Mouse (Mus musculus) gastrocnemius, adult 2 months (tissue): Measurements from ENCODE around the gene Thumpd1. TPM values are rescaled to one million over a fixed set of nuclear protein-coding genes. Genes with fewer than 3 reads are reported as not detected.
"Not testable (repeated sequence)": the region's sequence is repeated elsewhere in the genome, so short reads cannot be mapped to it uniquely, and the experiment has no call there.

Source experiments
- DNase-seq: peaks from one replicate; pipeline ENCODE4 v3.0.0; 2022
- H3K27ac ChIP-seq: fragments of 200-600 bp; 2 replicates; pipeline ENCODE4 v1.8.1; 2022; ENCODE audit warnings: mild to moderate bottlenecking
- H3K4me3 ChIP-seq: fragments of 200-600 bp; 2 replicates; pipeline ENCODE4 v1.8.1; 2022; ENCODE audit warnings: mild to moderate bottlenecking, moderate library complexity
- CTCF ChIP-seq: fragments of 200-600 bp; IDR thresholded peaks from 2 replicates; pipeline ENCODE4 v1.8.1; 2022; ENCODE audit warnings: antibody characterized with exemption, mild to moderate bottlenecking, moderate library complexity
- intact Hi-C: fragments of 180-260 bp; cut with DNase I; formaldehyde crosslinking; loops from one replicate; pipeline ENCODE4 v1.15.1; 2025
- long read RNA-seq, 2 experiments: library from polyadenylated mRNA; stranded (forward); transcript quantifications; one replicate each; pipeline ENCODE4 v2.0.0; 2021
- total RNA-seq, 2 experiments: library from RNA; stranded (reverse); gene quantifications; 2 replicates each; pipeline ENCODE4 v1.2.3; 2021

The Thumpd1 gene
- total RNA-seq: 10 to 100 TPM; 18.3 to 18.4 TPM
- long read RNA-seq, experiment 1, transcript Thumpd1-201 (4 exons, 2,689 nt): major isoform, 54 of 56 reads
- long read RNA-seq, experiment 1, partial matches to known transcripts: 1 of 56 reads
- long read RNA-seq, experiment 1, other reads (novel, unspliced or antisense): 1 of 56 reads
- long read RNA-seq, experiment 2, transcript Thumpd1-201 (4 exons, 2,689 nt): major isoform, 43 of 45 reads
- long read RNA-seq, experiment 2, partial matches to known transcripts: 2 of 45 reads
- long read RNA-seq, experiment 2, other reads (novel, unspliced or antisense): 0 of 45 reads

GRCm38 (mm10) chr7:119720253-119720946 lies at the start of gene Thumpd1:
Gene Thumpd1, minus strand, starts transcription at chr7:119720798.
- TF ChIP-seq CTCF: peak; percentile 72
- H3K4me3 ChIP-seq: peak within 1 kb of the TSS; percentile 73
- peak; percentile 95 for DNase-seq
- H3K27ac ChIP-seq: peak within 1 kb of the TSS; percentile 84
- intact Hi-C loops: no loop called here

GRCm38 (mm10) chr7:119769895-119770294 lies 49.3 kb upstream of the Thumpd1 start:
- intact Hi-C loops: no loop called here
- no peak for TF ChIP-seq CTCF
- Histone ChIP-seq H3K27ac (no peak overlapping the region), H3K4me3 (no peak overlapping the region)
- DNase-seq: no peak

GRCm38 (mm10) chr7:119766996-119767395 lies 46.4 kb upstream of the Thumpd1 start:
- H3K4me3 ChIP-seq: no peak overlapping the region
- DNase-seq: no peak
- intact Hi-C loops: no loop called here
- H3K27ac ChIP-seq: no peak overlapping the region
- TF ChIP-seq CTCF: no peak

GRCm38 (mm10) chr7:119764377-119764776 lies 43.8 kb upstream of the Thumpd1 start:
- TF ChIP-seq CTCF: no peak
- no peak overlapping the region for H3K4me3 ChIP-seq
- intact Hi-C loops: no loop called here

GRCm38 (mm10) chr7:119762166-119762697 lies 41.6 kb upstream of the Thumpd1 start:
- intact Hi-C loops: no loop called here
- no peak overlapping the region for H3K4me3 ChIP-seq
- no peak overlapping the region for H3K27ac ChIP-seq
- TF ChIP-seq CTCF: no peak
- DNase-seq: no peak

More at GRCm38 (mm10) chr7:119764377-119764776, 43.8 kb upstream of the Thumpd1 start:
- H3K27ac ChIP-seq: no peak overlapping the region
- DNase-seq: no peak

GRCm38 (mm10) chr7:119760527-119760951 lies 39.9 kb upstream of the Thumpd1 start, which contains the start of gene Acsm3:
Gene Acsm3, plus strand, starts transcription at chr7:119760923.
- intact Hi-C loops: no loop called here

GRCm38 (mm10) chr7:119753696-119754095 lies 33.1 kb upstream of the Thumpd1 start:
- DNase-seq: no peak
- Histone ChIP-seq H3K27ac (no peak overlapping the region), H3K4me3 (no peak overlapping the region)
- no peak for TF ChIP-seq CTCF
- intact Hi-C loops: no loop called here

More at GRCm38 (mm10) chr7:119760527-119760951, 39.9 kb upstream of the Thumpd1 start, which contains the start of gene Acsm3:
- Histone ChIP-seq H3K27ac (no peak within 1 kb of the TSS), H3K4me3 (no peak within 1 kb of the TSS)
- no peak for DNase-seq
- TF ChIP-seq CTCF: no peak

GRCm38 (mm10) chr7:119749942-119750341 lies 29.3 kb upstream of the Thumpd1 start:
- no peak for TF ChIP-seq CTCF
- Histone ChIP-seq H3K27ac (no peak overlapping the region), H3K4me3 (no peak overlapping the region)
- no peak for DNase-seq
- intact Hi-C loops: no loop called here

GRCm38 (mm10) chr7:119748761-119749160 lies 28.2 kb upstream of the Thumpd1 start:
- H3K4me3 ChIP-seq: no peak overlapping the region
- DNase-seq: no peak
- intact Hi-C loops: no loop called here
- no peak overlapping the region for H3K27ac ChIP-seq
- TF ChIP-seq CTCF: no peak

- no peak overlapping the region for H3K27ac ChIP-seq
- no peak for DNase-seq
- H3K4me3 ChIP-seq: no peak overlapping the region
- intact Hi-C loops: no loop called here
- no peak for TF ChIP-seq CTCF
These were observed 25.3 kb upstream of the Thumpd1 start for GRCm38 (mm10) chr7:119745869-119746268.

- intact Hi-C loops: no loop called here
- no peak overlapping the region for H3K4me3 ChIP-seq
- no peak overlapping the region for H3K27ac ChIP-seq
- DNase-seq: peak; percentile 20
- no peak for TF ChIP-seq CTCF
These were observed 23.7 kb upstream of the Thumpd1 start for GRCm38 (mm10) chr7:119744321-119744720.

- H3K27ac ChIP-seq: peak overlapping the region; percentile 68; the same call in 1 of the 2 replicates
- DNase-seq, intact Hi-C loops: not testable (repeated sequence)
- H3K4me3 ChIP-seq: peak overlapping the region; percentile 65
These were observed 19.3 kb upstream of the Thumpd1 start for GRCm38 (mm10) chr7:119739798-119740468.
